Mouse (Mus musculus) lung, embryonic 14.5 days (tissue): Measurements from ENCODE around the gene Cacnb4. TPM values are rescaled to one million over a fixed set of nuclear protein-coding genes. Genes with fewer than 3 reads are reported as not detected.

Source experiments
- ATAC-seq: fragments of 200-750 bp; cut with Nextera tagmentation; 2 replicates; pipeline ENCODE4 v1.8.0; 2017; ENCODE audit warnings: mild to moderate bottlenecking, moderate TSS enrichment, moderate library complexity; ENCODE audit not compliant: insufficient read depth
- DNase-seq: peaks from one replicate; pipeline ENCODE4 v3.0.0-alpha.2; 2015
- H3K27ac ChIP-seq: fragments of 300-500 bp; sonication (generic); 2 replicates; pipeline ENCODE4 v1.5.1; 2014; ENCODE audit warnings: low read depth, mild to moderate bottlenecking, moderate library complexity
- H3K27me3 ChIP-seq: fragments of 300-500 bp; sonication (generic); 2 replicates; pipeline ENCODE4 v1.6.1; 2014; ENCODE audit warnings: low read length, control low read depth; ENCODE audit not compliant: insufficient read depth
- H3K36me3 ChIP-seq: fragments of 300-500 bp; sonication (generic); 2 replicates; pipeline ENCODE4 v1.6.1; 2014; ENCODE audit warnings: control low read depth; ENCODE audit not compliant: insufficient read depth
- H3K4me1 ChIP-seq: fragments of 300-500 bp; sonication (generic); 2 replicates; pipeline ENCODE4 v1.6.1; 2014; ENCODE audit warnings: antibody characterized with exemption, control low read depth; ENCODE audit not compliant: insufficient read depth
- H3K4me2 ChIP-seq: fragments of 300-500 bp; sonication (generic); 2 replicates; pipeline ENCODE4 v1.6.1; 2014; ENCODE audit warnings: mild to moderate bottlenecking
- H3K4me3 ChIP-seq: fragments of 300-500 bp; sonication (generic); 2 replicates; pipeline ENCODE4 v1.5.1; 2014; ENCODE audit warnings: low read depth, low read length
- H3K9ac ChIP-seq: fragments of 300-500 bp; sonication (generic); 2 replicates; pipeline ENCODE4 v1.6.1; 2014
- H3K9me3 ChIP-seq: fragments of 300-500 bp; sonication (generic); 2 replicates; pipeline ENCODE4 v1.6.1; 2016; ENCODE audit warnings: low read depth, low read length, control low read depth
- CTCF ChIP-seq: IDR thresholded peaks from 2 replicates; pipeline ENCODE4 v1.5.1; 2016; ENCODE audit warnings: antibody characterized with exemption, low read depth
- whole genome bisulfite sequencing: fragments of 180-500 bp; shearing (Covaris S2); extraction: QIAGEN DNeasy Blood & Tissue Kit; methylation state at CpG from one replicate; pipeline ENCODE4 v1.1.7; 2014; 5-methylcytosine and 5-hydroxymethylcytosine counted together
- polyA plus RNA-seq: library from polyadenylated mRNA; unstranded; fragments of >200 nt; fragmentation: Nextera tagmentation; extraction: Ambion mirVana; gene quantifications from 2 replicates; pipeline ENCODE4 v1.2.1, GENCODE M21; 2014

Cacnb4 gene
- polyA plus RNA-seq, 1 experiment from 2014 or later: 0.39 TPM

- H3K4me1 ChIP-seq: no peaks in the 10 kb centered on the region
- WGBS: 57% methylated on average over 5 of the region's 5 CpGs
- H3K27ac ChIP-seq: no peak overlapping the region
- ATAC-seq (no peak), DNase-seq (no peak)
- no peak overlapping the region for H3K4me3 ChIP-seq
- no peaks in the 10 kb centered on the region for H3K27me3 ChIP-seq
- H3K9me3 ChIP-seq: no peaks in the 10 kb centered on the region
- H3K9ac ChIP-seq: no peak overlapping the region
- no peak for TF ChIP-seq CTCF
- no peak overlapping the region for H3K4me2 ChIP-seq
- no peaks in the 10 kb centered on the region for H3K36me3 ChIP-seq
These were observed 105.8 kb downstream of the Cacnb4 start for GRCm38 (mm10) chr2:52570781-52571180.

- H3K27ac ChIP-seq: no peak overlapping the region
- 69% methylated on average over 11 of the region's 11 CpGs for WGBS
- no peak for ATAC-seq
These were observed 106.5 kb downstream of the Cacnb4 start for GRCm38 (mm10) chr2:52570171-52570570.

GRCm38 (mm10) chr2:52568131-52568530 is 108.5 kb downstream of the Cacnb4 start:
- WGBS: 49% methylated on average over 3 of the region's 3 CpGs
- Histone ChIP-seq H3K9me3 (no peaks in the 10 kb centered on the region), H3K9ac (no peak overlapping the region), H3K4me3 (no peak overlapping the region), H3K27me3 (no peaks in the 10 kb centered on the region), H3K4me1 (no peaks in the 10 kb centered on the region), H3K4me2 (no peak overlapping the region), H3K36me3 (no peaks in the 10 kb centered on the region), H3K27ac (no peak overlapping the region)
- TF ChIP-seq CTCF: no peak
- DNase-seq: no peak
- no peak for ATAC-seq

More at GRCm38 (mm10) chr2:52570171-52570570, 106.5 kb downstream of the Cacnb4 start:
- Histone ChIP-seq H3K9ac (no peak overlapping the region), H3K4me2 (no peak overlapping the region), H3K4me3 (no peak overlapping the region), H3K27me3 (no peaks in the 10 kb centered on the region), H3K36me3 (no peaks in the 10 kb centered on the region), H3K4me1 (no peaks in the 10 kb centered on the region), H3K9me3 (no peaks in the 10 kb centered on the region)
- no peak for DNase-seq
- no peak for TF ChIP-seq CTCF

- Histone ChIP-seq H3K4me2 (no peak overlapping the region), H3K27me3 (no peaks in the 10 kb centered on the region), H3K9me3 (no peaks in the 10 kb centered on the region), H3K9ac (no peak overlapping the region), H3K4me3 (no peak overlapping the region), H3K36me3 (no peaks in the 10 kb centered on the region), H3K27ac (no peak overlapping the region), H3K4me1 (no peaks in the 10 kb centered on the region)
- ATAC-seq (no peak), DNase-seq (no peak)
- TF ChIP-seq CTCF: no peak
- 73% methylated on average over 3 of the region's 3 CpGs for WGBS
These were observed 109.2 kb downstream of the Cacnb4 start for GRCm38 (mm10) chr2:52567421-52567820.

GRCm38 (mm10) chr2:52563277-52563676 is 113.4 kb downstream of the Cacnb4 start:
- DNase-seq (no peak), ATAC-seq (no peak)
- no peak for TF ChIP-seq CTCF
- Histone ChIP-seq H3K27me3 (no peaks in the 10 kb centered on the region), H3K9ac (no peak overlapping the region), H3K36me3 (no peaks in the 10 kb centered on the region), H3K27ac (no peak overlapping the region), H3K9me3 (no peaks in the 10 kb centered on the region), H3K4me3 (no peak overlapping the region), H3K4me1 (no peaks in the 10 kb centered on the region), H3K4me2 (no peak overlapping the region)
- WGBS: 86% methylated on average over 5 of the region's 5 CpGs

- no peak overlapping the region for H3K27ac ChIP-seq
- TF ChIP-seq CTCF: no peak
- H3K9ac ChIP-seq: no peak overlapping the region
- H3K4me3 ChIP-seq: no peak overlapping the region
- H3K9me3 ChIP-seq: no peaks in the 10 kb centered on the region
- H3K36me3 ChIP-seq: no peaks in the 10 kb centered on the region
- no peak overlapping the region for H3K4me2 ChIP-seq
- H3K27me3 ChIP-seq: no peaks in the 10 kb centered on the region
- ATAC-seq: no peak
- WGBS: 89% methylated on average over 3 of the region's 3 CpGs
- DNase-seq: no peak
- H3K4me1 ChIP-seq: no peaks in the 10 kb centered on the region
These were observed 114.3 kb downstream of the Cacnb4 start for GRCm38 (mm10) chr2:52562356-52562755.

- Histone ChIP-seq H3K9ac (no peak overlapping the region), H3K4me3 (no peak overlapping the region), H3K9me3 (no peaks in the 10 kb centered on the region), H3K4me2 (no peak overlapping the region), H3K4me1 (no peaks in the 10 kb centered on the region), H3K27me3 (no peaks in the 10 kb centered on the region), H3K27ac (no peak overlapping the region), H3K36me3 (no peaks in the 10 kb centered on the region)
- no peak for TF ChIP-seq CTCF
- DNase-seq (no peak), ATAC-seq (no peak)
- 70% methylated on average over 7 of the region's 7 CpGs for WGBS
These were observed 115.5 kb downstream of the Cacnb4 start for GRCm38 (mm10) chr2:52561137-52561536.

GRCm38 (mm10) chr2:52560266-52560665 is 116.4 kb downstream of the Cacnb4 start:
- no peak for TF ChIP-seq CTCF
- no peak for DNase-seq
- no peak overlapping the region for H3K4me3 ChIP-seq
- H3K27me3 ChIP-seq: no peaks in the 10 kb centered on the region
- no peaks in the 10 kb centered on the region for H3K4me1 ChIP-seq
- H3K9me3 ChIP-seq: no peaks in the 10 kb centered on the region
- ATAC-seq: no peak
- H3K36me3 ChIP-seq: no peaks in the 10 kb centered on the region
- WGBS: 67% methylated on average over 2 of the region's 2 CpGs
- H3K4me2 ChIP-seq: no peak overlapping the region
- H3K9ac ChIP-seq: no peak overlapping the region
- H3K27ac ChIP-seq: no peak overlapping the region
